Mouse (Mus musculus) brain, embryonic 14.5 days (tissue): ENCODE data around the gene Cnpy3.

Source experiments
- CTCF ChIP-seq: fragments of 200-500 bp; IDR thresholded peaks from 2 replicates; pipeline ENCODE4 v1.5.1; 2012; ENCODE audit warnings: inconsistent platforms, mild to moderate bottlenecking, moderate library complexity, borderline replicate concordance; ENCODE audit not compliant: insufficient read depth, insufficient read length; ENCODE audit errors: extremely low read depth
- POLR2A ChIP-seq: fragments of 200-500 bp; IDR thresholded peaks from 2 replicates; pipeline ENCODE4 v1.6.1; 2012; ENCODE audit warnings: mild to moderate bottlenecking, inconsistent platforms, borderline replicate concordance; ENCODE audit not compliant: poor library complexity, insufficient read depth, insufficient read length, severe bottlenecking; ENCODE audit errors: extremely low read depth

- TF ChIP-seq POLR2A, result no peak
- TF ChIP-seq CTCF, result no peak
Observed at GRCm38 (mm10) chr17:46724477-46725084, 27.4 kb downstream of the Cnpy3 start.
